Mouse (Mus musculus) MEL (cell line): ENCODE measurements at regions not wholly inside any gene's neighbourhood (a gene's known extent, or its start where the extent isn't known, plus 50 kb on each side); places are given as distances from the start of the nearest gene placed in this dataset.

Experiments used
- DNase-seq: peaks from one replicate; pipeline ENCODE4 v3.0.0; 2011; ENCODE audit warnings: low read depth, low spot score
- H3K27ac ChIP-seq: 2 replicates; pipeline ENCODE4 v1.5.1; 2012; ENCODE audit warnings: low read depth, mild to moderate bottlenecking, control low read depth, low read length, moderate library complexity; ENCODE audit not compliant: control insufficient read depth
- H3K27me3 ChIP-seq, 2 experiments: fragments of 150-350 bp in 1 of 2; sonication (generic) in 1 of 2; 2 replicates each; pipeline ENCODE4 v1.6.1; 2012; ENCODE audit warnings: low read length in 2 of 2, mild to moderate bottlenecking in 2 of 2, improper control_type of control experiment in 1 of 2, moderate library complexity in 1 of 2; ENCODE audit not compliant: insufficient read depth in 2 of 2, control insufficient read depth in 1 of 2
- H3K36me3 ChIP-seq, 2 experiments: 2 replicates each; pipeline ENCODE4 v1.6.1; 2012 to 2014; ENCODE audit warnings: low read length in 2 of 2, improper control_type of control experiment in 1 of 2, inconsistent platforms in 1 of 2, mild to moderate bottlenecking in 1 of 2; ENCODE audit not compliant: insufficient read depth in 2 of 2, control insufficient read depth in 1 of 2
- H3K4me1 ChIP-seq, 2 experiments: fragments of 150-350 bp in 1 of 2; sonication (generic) in 1 of 2; 2 replicates each; pipeline ENCODE4 v1.6.1; 2012; ENCODE audit warnings: low read length in 2 of 2, improper control_type of control experiment in 1 of 2, mild to moderate bottlenecking in 1 of 2; ENCODE audit not compliant: insufficient read depth in 2 of 2, control insufficient read depth in 1 of 2
- H3K4me3 ChIP-seq, 2 experiments: fragments of 150-350 bp in 1 of 2; sonication (generic) in 1 of 2; 2 replicates each; pipeline ENCODE4 v1.5.1; 2012; ENCODE audit warnings: low read depth in 2 of 2, low read length in 2 of 2, mild to moderate bottlenecking in 2 of 2, moderate library complexity in 2 of 2, control low read depth in 1 of 2, improper control_type of control experiment in 1 of 2; ENCODE audit not compliant: control insufficient read depth in 1 of 2, insufficient read depth in 1 of 2
- H3K79me2 ChIP-seq: 2 replicates; pipeline ENCODE4 v1.6.1; 2012; ENCODE audit warnings: mild to moderate bottlenecking, low read length, moderate library complexity; ENCODE audit not compliant: control insufficient read depth, poor library complexity, insufficient read depth
- H3K9ac ChIP-seq: 2 replicates; pipeline ENCODE4 v1.6.1; 2012; ENCODE audit warnings: low read depth, mild to moderate bottlenecking, control low read depth, low read length, moderate library complexity; ENCODE audit not compliant: control insufficient read depth, poor library complexity, severe bottlenecking
- H3K9me3 ChIP-seq: fragments of 150-350 bp; sonication (generic); replicated peaks from 2 replicates; pipeline ENCODE4 v1.6.1; 2012; ENCODE audit warnings: mild to moderate bottlenecking, low read length, improper control_type of control experiment, moderate library complexity; ENCODE audit not compliant: insufficient read depth
- BHLHE40 ChIP-seq: IDR thresholded peaks from 2 replicates; pipeline ENCODE4 v1.6.1; 2012; ENCODE audit warnings: low read depth, mild to moderate bottlenecking, inconsistent platforms, low read length, improper control_type of control experiment, borderline replicate concordance
- CHD1 ChIP-seq: IDR thresholded peaks from 2 replicates; pipeline ENCODE4 v1.6.1; 2012; ENCODE audit warnings: low read depth, mild to moderate bottlenecking, inconsistent platforms, low read length, improper control_type of control experiment
- CTCF ChIP-seq, 3 experiments: IDR thresholded peaks in 2 of 3; conservative IDR thresholded peaks in 1 of 3; 2 replicates each; pipeline ENCODE4 v1.5.1; 2011 to 2012; ENCODE audit warnings: low read length in 3 of 3, low read depth in 2 of 3, mild to moderate bottlenecking in 2 of 3, improper control_type of control experiment in 1 of 3, inconsistent platforms in 1 of 3, mixed read lengths in 1 of 3, moderate library complexity in 1 of 3; ENCODE audit not compliant: control insufficient read depth in 1 of 3, insufficient read depth in 1 of 3, poor library complexity in 1 of 3, severe bottlenecking in 1 of 3
- E2F4 ChIP-seq: IDR thresholded peaks from 2 replicates; pipeline ENCODE4 v1.6.1; 2011; ENCODE audit warnings: low read depth, low read length, improper control_type of control experiment, borderline replicate concordance
- ELF1 ChIP-seq: IDR thresholded peaks from 2 replicates; pipeline ENCODE4 v1.6.1; 2014; ENCODE audit warnings: low read depth, mild to moderate bottlenecking, inconsistent platforms, low read length, improper control_type of control experiment, moderate library complexity
- EP300 ChIP-seq, 2 experiments: IDR thresholded peaks; 2 replicates each; pipeline ENCODE4 v1.6.1; 2011; ENCODE audit warnings: improper control_type of control experiment in 2 of 2, low read length in 2 of 2, low read depth in 1 of 2, mild to moderate bottlenecking in 1 of 2
- GATA1 ChIP-seq: IDR thresholded peaks from 2 replicates; pipeline ENCODE4 v1.6.1; 2011; ENCODE audit warnings: low read depth, low read length, improper control_type of control experiment
- HCFC1 ChIP-seq: IDR thresholded peaks from 2 replicates; pipeline ENCODE4 v1.6.1; 2012; ENCODE audit warnings: low read depth, mild to moderate bottlenecking, inconsistent platforms, low read length, improper control_type of control experiment, moderate library complexity
- KAT2A ChIP-seq: conservative IDR thresholded peaks from 2 replicates; pipeline ENCODE4 v1.6.1; 2012; ENCODE audit warnings: low read depth, low read length, improper control_type of control experiment, inconsistent platforms
- MAFK ChIP-seq: IDR thresholded peaks from 2 replicates; pipeline ENCODE4 v1.6.1; 2011; ENCODE audit warnings: low read depth, mild to moderate bottlenecking, low read length, improper control_type of control experiment, borderline replicate concordance
- MAX ChIP-seq: IDR thresholded peaks from 2 replicates; pipeline ENCODE4 v1.6.1; 2011; ENCODE audit warnings: low read length, improper control_type of control experiment
- MAZ ChIP-seq: IDR thresholded peaks from 2 replicates; pipeline ENCODE4 v1.6.1; 2012; ENCODE audit warnings: low read depth, mild to moderate bottlenecking, inconsistent platforms, low read length, improper control_type of control experiment
- MEF2A ChIP-seq: IDR thresholded peaks from 2 replicates; pipeline ENCODE4 v1.6.1; 2014; ENCODE audit warnings: low read depth, mild to moderate bottlenecking, inconsistent platforms, low read length, improper control_type of control experiment; ENCODE audit not compliant: poor library complexity, insufficient replicate concordance, severe bottlenecking; ENCODE audit errors: extremely low read depth
- MXI1 ChIP-seq: IDR thresholded peaks from 2 replicates; pipeline ENCODE4 v1.6.1; 2011; ENCODE audit warnings: mild to moderate bottlenecking, low read depth, low read length, improper control_type of control experiment
- MYC ChIP-seq: IDR thresholded peaks from 2 replicates; pipeline ENCODE4 v1.6.1; 2011; ENCODE audit warnings: low read depth, mild to moderate bottlenecking, low read length, improper control_type of control experiment, moderate library complexity
- NELFE ChIP-seq: IDR thresholded peaks from 2 replicates; pipeline ENCODE4 v1.6.1; 2011; ENCODE audit warnings: low read depth, low read length, improper control_type of control experiment
- POLR2A ChIP-seq, 2 experiments: IDR thresholded peaks; 2 replicates each; pipeline ENCODE4 v1.6.1; 2011 to 2012; ENCODE audit warnings: low read length in 2 of 2, mild to moderate bottlenecking in 2 of 2, control low read depth in 1 of 2, improper control_type of control experiment in 1 of 2, low read depth in 1 of 2, moderate library complexity in 1 of 2; ENCODE audit not compliant: control insufficient read depth in 1 of 2, insufficient read depth in 1 of 2, poor library complexity in 1 of 2
- RCOR1 ChIP-seq: IDR thresholded peaks from 2 replicates; pipeline ENCODE4 v1.6.1; 2012; ENCODE audit warnings: low read depth, mild to moderate bottlenecking, inconsistent platforms, low read length, improper control_type of control experiment
- SIN3A ChIP-seq: IDR thresholded peaks from 2 replicates; pipeline ENCODE4 v1.6.1; 2012; ENCODE audit warnings: low read length, improper control_type of control experiment, inconsistent platforms
- SMC3 ChIP-seq: IDR thresholded peaks from 2 replicates; pipeline ENCODE4 v1.6.1; 2011; ENCODE audit warnings: low read depth, low read length, improper control_type of control experiment
- TBP ChIP-seq: IDR thresholded peaks from 2 replicates; pipeline ENCODE4 v1.8.0; 2011; ENCODE audit warnings: low read depth, low read length, improper control_type of control experiment
- TCF12 ChIP-seq: IDR thresholded peaks from 2 replicates; pipeline ENCODE4 v1.6.1; 2014; ENCODE audit warnings: low read depth, mild to moderate bottlenecking, inconsistent platforms, low read length, improper control_type of control experiment, moderate library complexity
- USF1 ChIP-seq: IDR thresholded peaks from 2 replicates; pipeline ENCODE4 v1.6.1; 2014; ENCODE audit warnings: low read depth, mild to moderate bottlenecking, inconsistent platforms, low read length, improper control_type of control experiment, moderate library complexity
- ZC3H11A ChIP-seq: IDR thresholded peaks from 2 replicates; pipeline ENCODE4 v1.6.1; 2012; ENCODE audit warnings: low read depth, mild to moderate bottlenecking, inconsistent platforms, low read length, improper control_type of control experiment
- ZNF384 ChIP-seq: IDR thresholded peaks from 2 replicates; pipeline ENCODE4 v1.6.1; 2012; ENCODE audit warnings: low read depth, mild to moderate bottlenecking, inconsistent platforms, low read length, improper control_type of control experiment

DNA sequence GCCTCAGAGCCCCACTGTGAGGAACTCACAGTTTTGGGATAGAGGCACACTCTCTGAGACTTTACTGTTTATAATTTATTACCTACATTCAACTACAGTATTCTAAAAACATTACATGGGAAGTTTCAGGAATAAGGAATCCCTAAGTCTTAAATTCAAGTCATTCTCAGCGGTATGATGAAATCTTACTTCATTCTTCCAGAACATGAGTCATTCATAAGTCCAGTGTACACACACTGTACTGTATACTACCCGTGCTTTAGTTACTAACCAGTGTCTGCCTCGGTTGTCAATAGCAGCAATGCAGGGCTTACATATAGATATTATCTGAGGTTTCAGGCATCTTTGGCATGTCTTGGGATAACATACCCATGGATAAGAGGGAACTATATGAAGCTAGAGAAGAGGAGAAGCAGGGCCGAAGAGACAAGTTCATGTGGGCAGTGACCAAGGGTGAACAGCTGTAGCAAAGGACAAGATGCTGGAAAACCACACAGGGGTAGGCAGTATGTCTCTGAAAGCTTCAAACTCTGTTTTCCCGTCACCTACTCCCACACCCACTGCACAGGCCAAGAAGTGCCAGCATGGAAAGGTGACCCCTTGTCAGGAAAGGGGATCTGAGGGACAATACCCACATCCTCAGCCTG, 55.5 kb upstream of the Zfp703 start:
- TF ChIP-seq RCOR1, result no peak
- no peak for TF ChIP-seq USF1
- no peak for TF ChIP-seq EP300 (IDR thresholded peaks at IDR 0.05; ENCODE audit: low read depth in 1 of 2, low read length in 2 of 2)
- TF ChIP-seq MYC, result no peak
- TF ChIP-seq BHLHE40, result no peak
- TF ChIP-seq MEF2A, result no peak
- no peak for TF ChIP-seq MAZ
- no peak for TF ChIP-seq ZNF384
- TF ChIP-seq CTCF (IDR thresholded peaks at IDR 0.05 in 2 of 3, conservative IDR thresholded peaks at IDR 0.05 in 1 of 3; ENCODE audit: control insufficient read depth in 1 of 3, insufficient read depth in 1 of 3, low read depth in 2 of 3, low read length in 3 of 3, poor library complexity in 1 of 3, severe bottlenecking in 1 of 3), result no peak
- TF ChIP-seq ELF1, result no peak
- TF ChIP-seq SMC3, result no peak
- TF ChIP-seq NELFE, result no peak
- TF ChIP-seq E2F4, result no peak
- no peak for TF ChIP-seq SIN3A
- no peak for TF ChIP-seq CHD1
- no peak for TF ChIP-seq POLR2A (IDR thresholded peaks at IDR 0.05; ENCODE audit: control insufficient read depth in 1 of 2, insufficient read depth in 1 of 2, low read depth in 1 of 2, low read length in 2 of 2, poor library complexity in 1 of 2)
- TF ChIP-seq HCFC1, result no peak
- TF ChIP-seq TCF12, result no peak
- TF ChIP-seq, all 39 proteins: peak for 0
- Histone ChIP-seq H3K36me3 (no peaks in the 10 kb centered on the region), H3K27me3 (no peaks in the 10 kb centered on the region; a peak in 1 of 4 replicates), H3K9me3 (no peaks in the 10 kb centered on the region), H3K27ac (no peak overlapping the region), H3K4me1 (no peaks in the 10 kb centered on the region), H3K4me3 (no peak overlapping the region), H3K79me2 (no peaks in the 10 kb centered on the region), H3K9ac (no peak overlapping the region)
- DNase-seq, result no peak

- no peaks in the 10 kb centered on the region for H3K36me3 ChIP-seq
- no peaks in the 10 kb centered on the region for H3K4me1 ChIP-seq
- H3K27ac ChIP-seq, result no peak overlapping the region
- H3K27me3 ChIP-seq, result no peaks in the 10 kb centered on the region; a peak in 1 of 4 replicates
- DNase-seq, result no peak
- no peaks in the 10 kb centered on the region for H3K79me2 ChIP-seq
- TF ChIP-seq MXI1, result no peak
- TF ChIP-seq KAT2A, result no peak
- TF ChIP-seq CTCF (IDR thresholded peaks at IDR 0.05 in 2 of 3, conservative IDR thresholded peaks at IDR 0.05 in 1 of 3; ENCODE audit: control insufficient read depth in 1 of 3, insufficient read depth in 1 of 3, low read depth in 2 of 3, low read length in 3 of 3, poor library complexity in 1 of 3, severe bottlenecking in 1 of 3), result no peak
- TF ChIP-seq GATA1, result no peak
- no peak for TF ChIP-seq MEF2A
- no peak for TF ChIP-seq TBP
- no peak for TF ChIP-seq RCOR1
- TF ChIP-seq SMC3, result no peak
- TF ChIP-seq NELFE, result no peak
- no peak for TF ChIP-seq MAFK
- TF ChIP-seq ZNF384, result no peak
- TF ChIP-seq ZC3H11A, result no peak
- no peak for TF ChIP-seq MAX
- no peak for TF ChIP-seq MAZ
- no peak overlapping the region for H3K9ac ChIP-seq
- no peak overlapping the region for H3K4me3 ChIP-seq
- H3K9me3 ChIP-seq, result no peaks in the 10 kb centered on the region
Observed at GRCm38 (mm10) chr8:26922178-26922540, 55.0 kb upstream of the Zfp703 start.
